Mouse (Mus musculus) stomach, embryonic 14.5 days (tissue): ENCODE measurements at regions not wholly inside any gene's neighbourhood (a gene's known extent, or its start where the extent isn't known, plus 50 kb on each side); places are given as distances from the start of the nearest gene placed in this dataset.

ENCODE experiments used
- ATAC-seq: fragments of 200-750 bp; cut with Nextera tagmentation; 2 replicates; pipeline ENCODE4 v1.8.0; 2017; ENCODE audit warnings: low read depth, moderate TSS enrichment; ENCODE audit not compliant: insufficient number of reproducible peaks, insufficient read depth, low FRiP score
- H3K27ac ChIP-seq: fragments of 300-500 bp; sonication (generic); 2 replicates; pipeline ENCODE4 v1.5.1; 2014; ENCODE audit warnings: mild to moderate bottlenecking, low read length, moderate library complexity, mixed read lengths
- H3K27me3 ChIP-seq: fragments of 300-500 bp; sonication (generic); 2 replicates; pipeline ENCODE4 v1.6.1; 2014; ENCODE audit warnings: low read length, control low read depth, mixed read lengths; ENCODE audit not compliant: control insufficient read depth, insufficient read depth
- H3K36me3 ChIP-seq: fragments of 300-500 bp; sonication (generic); 2 replicates; pipeline ENCODE4 v1.6.1; 2014; ENCODE audit warnings: mild to moderate bottlenecking, control low read depth, low read length, moderate library complexity, mixed read lengths; ENCODE audit not compliant: control insufficient read depth, insufficient read depth
- H3K4me1 ChIP-seq: fragments of 300-500 bp; sonication (generic); 2 replicates; pipeline ENCODE4 v1.6.1; 2014; ENCODE audit warnings: low read length, control low read depth, mixed read lengths; ENCODE audit not compliant: control insufficient read depth, insufficient read depth
- H3K4me2 ChIP-seq: fragments of 300-500 bp; sonication (generic); replicated peaks from 2 replicates; pipeline ENCODE4 v1.6.1; 2014; ENCODE audit warnings: low read depth, low read length, control low read depth
- H3K4me3 ChIP-seq: fragments of 300-500 bp; sonication (generic); 2 replicates; pipeline ENCODE4 v1.5.1; 2014; ENCODE audit warnings: low read depth, low read length, control low read depth
- H3K9ac ChIP-seq: fragments of 300-500 bp; sonication (generic); replicated peaks from 2 replicates; pipeline ENCODE4 v1.6.1; 2014; ENCODE audit warnings: low read depth, mild to moderate bottlenecking, control low read depth, low read length, moderate library complexity, mixed read lengths
- H3K9me3 ChIP-seq: fragments of 300-500 bp; sonication (generic); 2 replicates; pipeline ENCODE4 v1.6.1; 2016; ENCODE audit warnings: low read depth, low read length, control low read depth; ENCODE audit not compliant: control insufficient read depth
- WGBS: fragments of 180-500 bp; shearing (Covaris S2); extraction: QIAGEN DNeasy Blood & Tissue Kit; methylation state at CpG from one replicate; pipeline ENCODE4 v1.1.7; 2014; 5-methylcytosine and 5-hydroxymethylcytosine counted together

- H3K9me3 ChIP-seq = no peaks in the 10 kb centered on the region
- H3K9ac ChIP-seq = no peak overlapping the region
- no peaks in the 10 kb centered on the region for H3K36me3 ChIP-seq
- H3K4me2 ChIP-seq = no peak overlapping the region
- 72% methylated on average over 7 of the region's 7 CpGs for WGBS
- no peak overlapping the region for H3K27ac ChIP-seq
- ATAC-seq = no peak
- H3K27me3 ChIP-seq = no peaks in the 10 kb centered on the region
- no peaks in the 10 kb centered on the region for H3K4me1 ChIP-seq
- H3K4me3 ChIP-seq = no peak overlapping the region
Measured at GRCm38 (mm10) chr6:117000951-117001725, 167.2 kb upstream of the Cxcl12 start.

GRCm38 (mm10) chr6:117012621-117013020, 155.7 kb upstream of the Cxcl12 start:
- Histone ChIP-seq H3K4me3 (no peak overlapping the region), H3K27ac (no peak overlapping the region), H3K4me2 (no peak overlapping the region), H3K36me3 (no peaks in the 10 kb centered on the region), H3K4me1 (no peaks in the 10 kb centered on the region), H3K9me3 (no peaks in the 10 kb centered on the region), H3K9ac (no peak overlapping the region), H3K27me3 (no peaks in the 10 kb centered on the region)
- WGBS = 76% methylated on average over 5 of the region's 5 CpGs
- no peak for ATAC-seq

GRCm38 (mm10) chr6:117015461-117015860, 152.9 kb upstream of the Cxcl12 start:
- H3K4me3 ChIP-seq = no peak overlapping the region
- no peaks in the 10 kb centered on the region for H3K9me3 ChIP-seq
- no peaks in the 10 kb centered on the region for H3K27me3 ChIP-seq
- no peaks in the 10 kb centered on the region for H3K4me1 ChIP-seq
- no peaks in the 10 kb centered on the region for H3K36me3 ChIP-seq
- no peak overlapping the region for H3K9ac ChIP-seq
- ATAC-seq = no peak
- 89% methylated on average over 3 of the region's 3 CpGs for WGBS
- no peak overlapping the region for H3K27ac ChIP-seq
- H3K4me2 ChIP-seq = no peak overlapping the region

- H3K4me2 ChIP-seq = no peak overlapping the region
- ATAC-seq = no peak
- WGBS = 28% methylated on average over 10 of the region's 10 CpGs
Measured at GRCm38 (mm10) chr6:117021851-117022250, 146.5 kb upstream of the Cxcl12 start.

GRCm38 (mm10) chr6:117032042-117032746, 136.1 kb upstream of the Cxcl12 start:
- Histone ChIP-seq H3K4me3 (no peak overlapping the region), H3K9me3 (no peaks in the 10 kb centered on the region), H3K27ac (no peak overlapping the region), H3K36me3 (no peaks in the 10 kb centered on the region), H3K4me1 (no peaks in the 10 kb centered on the region), H3K27me3 (no peaks in the 10 kb centered on the region), H3K4me2 (no peak overlapping the region), H3K9ac (no peak overlapping the region)
- 46% methylated on average over 8 of the region's 8 CpGs for WGBS
- ATAC-seq = no peak

More at GRCm38 (mm10) chr6:117021851-117022250, 146.5 kb upstream of the Cxcl12 start:
- H3K27me3 ChIP-seq = no peaks in the 10 kb centered on the region
- H3K9me3 ChIP-seq = no peaks in the 10 kb centered on the region
- no peak overlapping the region for H3K9ac ChIP-seq
- no peak overlapping the region for H3K4me3 ChIP-seq
- 0 out of 2 replicates have a peak, but pooled peaks cover 3% of the 10 kb centered on the region for H3K4me1 ChIP-seq
- H3K27ac ChIP-seq = no peak overlapping the region
- no peaks in the 10 kb centered on the region for H3K36me3 ChIP-seq

GRCm38 (mm10) chr6:117043744-117044143, 124.6 kb upstream of the Cxcl12 start:
- Histone ChIP-seq H3K27me3 (no peaks in the 10 kb centered on the region), H3K4me3 (no peak overlapping the region), H3K9me3 (no peaks in the 10 kb centered on the region), H3K36me3 (no peaks in the 10 kb centered on the region), H3K4me1 (no peaks in the 10 kb centered on the region), H3K9ac (no peak overlapping the region), H3K4me2 (no peak overlapping the region), H3K27ac (no peak overlapping the region)
- ATAC-seq = no peak
- 67% methylated on average over 2 of the region's 2 CpGs for WGBS

GRCm38 (mm10) chr6:117049459-117050010, 118.8 kb upstream of the Cxcl12 start:
- H3K4me2 ChIP-seq = no peak overlapping the region
- H3K4me3 ChIP-seq = no peak overlapping the region
- H3K9ac ChIP-seq = no peak overlapping the region
- H3K36me3 ChIP-seq = no peaks in the 10 kb centered on the region
- no peaks in the 10 kb centered on the region for H3K9me3 ChIP-seq
- no peak overlapping the region for H3K27ac ChIP-seq
- no peak for ATAC-seq
- H3K4me1 ChIP-seq = peaks cover 5% of the 10 kb centered on the region; the same call in 1 of the 2 replicates
- WGBS = 19% methylated on average over 14 of the region's 14 CpGs
- H3K27me3 ChIP-seq = no peaks in the 10 kb centered on the region

- Histone ChIP-seq H3K9me3 (no peaks in the 10 kb centered on the region), H3K4me3 (no peak overlapping the region), H3K36me3 (no peaks in the 10 kb centered on the region), H3K27me3 (no peaks in the 10 kb centered on the region), H3K27ac (no peak overlapping the region), H3K4me2 (no peak overlapping the region), H3K4me1 (no peaks in the 10 kb centered on the region), H3K9ac (no peak overlapping the region)
- 79% methylated on average over 3 of the region's 3 CpGs for WGBS
- ATAC-seq = no peak
Measured at GRCm38 (mm10) chr6:117060688-117061087, 107.6 kb upstream of the Cxcl12 start.
